Mouse (Mus musculus): ENCODE results near the gene Qrich1.

The Qrich1 gene

GRCm38 (mm10) chr9:108516380-108517251 lies at the start of gene Qrich1:
Gene Qrich1, plus strand, starts transcription at chr9:108516806.
- DNase-seq = peak; percentile 95 to 96

- DNase-seq = no peak
These were observed 47.2 kb upstream of the Qrich1 start for GRCm38 (mm10) chr9:108469430-108469829.

GRCm38 (mm10) chr9:108469845-108470244 lies 46.8 kb upstream of the Qrich1 start:
- no peak for DNase-seq

- no peak for DNase-seq
These were observed 42.1 kb upstream of the Qrich1 start for GRCm38 (mm10) chr9:108474528-108474927.

- peak; percentile 83 to 86 for DNase-seq
These were observed 37.9 kb upstream of the Qrich1 start for GRCm38 (mm10) chr9:108478638-108479156.

- DNase-seq = no peak
These were observed 37.4 kb upstream of the Qrich1 start for GRCm38 (mm10) chr9:108479241-108479640.

- DNase-seq = peak; percentile 36 to 40
These were observed 36.8 kb upstream of the Qrich1 start, which contains the start of gene Lamb2 for GRCm38 (mm10) chr9:108479721-108480351. Gene Lamb2, plus strand, starts transcription at chr9:108479736.

- DNase-seq = no peak
These were observed 35.6 kb upstream of the Qrich1 start for GRCm38 (mm10) chr9:108480813-108481519.

GRCm38 (mm10) chr9:108481520-108482210 lies 34.9 kb upstream of the Qrich1 start:
- no peak for DNase-seq

- DNase-seq = no peak
These were observed 33.4 kb upstream of the Qrich1 start for GRCm38 (mm10) chr9:108483051-108483790.

GRCm38 (mm10) chr9:108484021-108484420 lies 32.6 kb upstream of the Qrich1 start:
- DNase-seq = no peak

- no peak for DNase-seq
These were observed 31.2 kb upstream of the Qrich1 start for GRCm38 (mm10) chr9:108485301-108485875.

- DNase-seq = no peak
These were observed 29.6 kb upstream of the Qrich1 start for GRCm38 (mm10) chr9:108486973-108487530.

GRCm38 (mm10) chr9:108488403-108488802 lies 28.2 kb upstream of the Qrich1 start:
- DNase-seq = no peak

- no peak for DNase-seq
These were observed 27.4 kb upstream of the Qrich1 start for GRCm38 (mm10) chr9:108489215-108489614.

GRCm38 (mm10) chr9:108489702-108490558 lies 26.7 kb upstream of the Qrich1 start:
- DNase-seq = no peak

- peak; percentile 98 for DNase-seq
These were observed 25.9 kb upstream of the Qrich1 start, which contains the start of gene Usp19 for GRCm38 (mm10) chr9:108490559-108491285. Gene Usp19, plus strand, starts transcription at chr9:108490602.

- no peak for DNase-seq
These were observed 25.4 kb upstream of the Qrich1 start for GRCm38 (mm10) chr9:108491286-108491580.

GRCm38 (mm10) chr9:108492043-108492750 lies 24.4 kb upstream of the Qrich1 start:
- peak; percentile 33 to 34 for DNase-seq

Measured in lung, adult 18-20 months (tissue).